Mouse (Mus musculus) heart, postnatal 0 days (tissue): ENCODE measurements around the gene Kdm6b. TPM values are rescaled to one million over a fixed set of nuclear protein-coding genes. Genes with fewer than 3 reads are reported as not detected.

Experiments
- ATAC-seq: fragments of 200-750 bp; cut with Nextera tagmentation; 2 replicates; pipeline ENCODE4 v1.8.0; 2017; ENCODE audit warnings: low read depth, moderate number of reproducible peaks, moderate library complexity; ENCODE audit not compliant: insufficient read depth
- DNase-seq: peaks from one replicate; pipeline ENCODE4 v3.0.0-alpha.2; 2016; ENCODE audit warnings: low spot score
- H3K27ac ChIP-seq: fragments of 300-500 bp; sonication (generic); 2 replicates; pipeline ENCODE4 v1.5.1; 2014; ENCODE audit warnings: low read depth, mild to moderate bottlenecking
- H3K27me3 ChIP-seq: fragments of 300-500 bp; sonication (generic); 2 replicates; pipeline ENCODE4 v1.6.1; 2014; ENCODE audit warnings: low read length, mixed read lengths; ENCODE audit not compliant: control insufficient read depth, insufficient read depth
- H3K36me3 ChIP-seq: fragments of 300-500 bp; sonication (generic); replicated peaks from 2 replicates; pipeline ENCODE4 v1.6.1; 2014; ENCODE audit warnings: low read length, mixed read lengths; ENCODE audit not compliant: control insufficient read depth, insufficient read depth
- H3K4me1 ChIP-seq: fragments of 300-500 bp; sonication (generic); 2 replicates; pipeline ENCODE4 v1.6.1; 2014; ENCODE audit warnings: antibody characterized with exemption; ENCODE audit not compliant: control insufficient read depth, insufficient read depth
- H3K4me2 ChIP-seq: fragments of 300-500 bp; sonication (generic); 2 replicates; pipeline ENCODE4 v1.6.1; 2014; ENCODE audit warnings: low read depth, mild to moderate bottlenecking, low read length, moderate library complexity
- H3K4me3 ChIP-seq: fragments of 300-500 bp; sonication (generic); 2 replicates; pipeline ENCODE4 v1.5.1; 2014; ENCODE audit warnings: low read depth, low read length
- H3K9ac ChIP-seq: fragments of 300-500 bp; sonication (generic); replicated peaks from 2 replicates; pipeline ENCODE4 v1.6.1; 2014; ENCODE audit warnings: low read depth, low read length, mixed read lengths
- H3K9me3 ChIP-seq: fragments of 300-500 bp; sonication (generic); replicated peaks from 2 replicates; pipeline ENCODE4 v1.6.1; 2016; ENCODE audit warnings: low read length; ENCODE audit not compliant: control insufficient read depth
- CTCF ChIP-seq: IDR thresholded peaks from 2 replicates; pipeline ENCODE4 v1.5.1; 2016; ENCODE audit warnings: antibody characterized with exemption, control low read depth, low read depth
- EP300 ChIP-seq: IDR thresholded peaks from 2 replicates; pipeline ENCODE4 v1.6.1; 2016; ENCODE audit warnings: antibody characterized with exemption, low read depth
- WGBS: fragments of 180-500 bp; shearing (Covaris S2); extraction: QIAGEN DNeasy Blood & Tissue Kit; methylation state at CpG from one replicate; pipeline ENCODE4 v1.1.7; 2014; 5-methylcytosine and 5-hydroxymethylcytosine counted together
- polyA plus RNA-seq: library from polyadenylated mRNA; unstranded; fragments of >200 nt; fragmentation: Nextera tagmentation; extraction: Ambion mirVana; gene quantifications from 2 replicates; pipeline ENCODE4 v1.2.1, GENCODE M21; 2015
- total RNA-seq: library from RNA; depleted of rRNA; stranded (reverse); fragments of >200 nt; gene quantifications from 2 replicates; pipeline ENCODE4 v1.2.3, GENCODE M21; 2014; ENCODE audit warnings: low replicate concordance

The Kdm6b gene
- total and polyA plus RNA-seq, 2 experiments from 2014 or later: 10.0 to 23.6 TPM

GRCm38 (mm10) chr11:69382478-69383105, 30.9 kb downstream of the Kdm6b start:
- Histone ChIP-seq H3K9ac (no peak overlapping the region; the same call in 1 of the 2 replicates), H3K27me3 (no peaks in the 10 kb centered on the region), H3K9me3 (no peaks in the 10 kb centered on the region), H3K4me3 (no peak overlapping the region), H3K27ac (no peak overlapping the region), H3K4me2 (no peak overlapping the region), H3K36me3 (no peaks in the 10 kb centered on the region), H3K4me1 (0 out of 2 replicates have a peak, but pooled peaks cover 7% of the 10 kb centered on the region)
- DNase-seq (no peak), ATAC-seq (no peak; the same call in 1 of the 2 replicates)
- TF ChIP-seq CTCF: no peak
- TF ChIP-seq EP300: no peak
- 52% methylated on average over 10 of the region's 10 CpGs for WGBS

GRCm38 (mm10) chr11:69381356-69381755, 32.1 kb downstream of the Kdm6b start:
- no peaks in the 10 kb centered on the region for H3K9me3 ChIP-seq
- DNase-seq (no peak), ATAC-seq (no peak)
- 0 out of 2 replicates have a peak, but pooled peaks cover 7% of the 10 kb centered on the region for H3K4me1 ChIP-seq
- H3K4me2 ChIP-seq: no peak overlapping the region
- TF ChIP-seq EP300 (no peak), CTCF (no peak)
- H3K9ac ChIP-seq: no peak overlapping the region
- no peaks in the 10 kb centered on the region for H3K36me3 ChIP-seq
- H3K4me3 ChIP-seq: no peak overlapping the region
- H3K27me3 ChIP-seq: no peaks in the 10 kb centered on the region
- no peak overlapping the region for H3K27ac ChIP-seq
- 46% methylated on average over 6 of the region's 6 CpGs for WGBS

GRCm38 (mm10) chr11:69379600-69379999, 33.9 kb downstream of the Kdm6b start:
- WGBS: 67% methylated on average over 3 of the region's 3 CpGs
- TF ChIP-seq EP300 (no peak), CTCF (no peak)
- no peak for ATAC-seq
- H3K9ac ChIP-seq: no peak overlapping the region
- H3K36me3 ChIP-seq: no peaks in the 10 kb centered on the region
- H3K27me3 ChIP-seq: no peaks in the 10 kb centered on the region
- H3K9me3 ChIP-seq: no peaks in the 10 kb centered on the region
- 0 out of 2 replicates have a peak, but pooled peaks cover 7% of the 10 kb centered on the region for H3K4me1 ChIP-seq
- no peak overlapping the region for H3K27ac ChIP-seq
- H3K4me2 ChIP-seq: no peak overlapping the region
- no peak for DNase-seq
- no peak overlapping the region for H3K4me3 ChIP-seq

- ATAC-seq (no peak), DNase-seq (no peak)
- Histone ChIP-seq H3K36me3 (0 out of 2 replicates have a peak, but pooled peaks cover 6% of the 10 kb centered on the region), H3K27ac (no peak overlapping the region), H3K4me2 (no peak overlapping the region), H3K9ac (no peak overlapping the region), H3K27me3 (no peaks in the 10 kb centered on the region), H3K4me1 (0 out of 2 replicates have a peak, but pooled peaks cover 4% of the 10 kb centered on the region), H3K9me3 (no peaks in the 10 kb centered on the region), H3K4me3 (no peak overlapping the region)
- 58% methylated on average over 3 of the region's 3 CpGs for WGBS
- no peak for TF ChIP-seq EP300
- TF ChIP-seq CTCF: no peak
Measured at GRCm38 (mm10) chr11:69377766-69378165, 35.7 kb downstream of the Kdm6b start.

GRCm38 (mm10) chr11:69375646-69376045, 37.8 kb downstream of the Kdm6b start:
- Histone ChIP-seq H3K9me3 (no peaks in the 10 kb centered on the region), H3K4me1 (0 out of 2 replicates have a peak, but pooled peaks cover 3% of the 10 kb centered on the region), H3K36me3 (0 out of 2 replicates have a peak, but pooled peaks cover 6% of the 10 kb centered on the region), H3K27me3 (no peaks in the 10 kb centered on the region), H3K4me2 (no peak overlapping the region), H3K27ac (no peak overlapping the region), H3K4me3 (no peak overlapping the region), H3K9ac (no peak overlapping the region)
- no peak for TF ChIP-seq EP300
- TF ChIP-seq CTCF: no peak
- ATAC-seq: no peak
- 76% methylated on average over 4 of the region's 4 CpGs for WGBS
- no peak for DNase-seq
